Mouse (Mus musculus): ENCODE results near the gene Ispd.

DNA sequence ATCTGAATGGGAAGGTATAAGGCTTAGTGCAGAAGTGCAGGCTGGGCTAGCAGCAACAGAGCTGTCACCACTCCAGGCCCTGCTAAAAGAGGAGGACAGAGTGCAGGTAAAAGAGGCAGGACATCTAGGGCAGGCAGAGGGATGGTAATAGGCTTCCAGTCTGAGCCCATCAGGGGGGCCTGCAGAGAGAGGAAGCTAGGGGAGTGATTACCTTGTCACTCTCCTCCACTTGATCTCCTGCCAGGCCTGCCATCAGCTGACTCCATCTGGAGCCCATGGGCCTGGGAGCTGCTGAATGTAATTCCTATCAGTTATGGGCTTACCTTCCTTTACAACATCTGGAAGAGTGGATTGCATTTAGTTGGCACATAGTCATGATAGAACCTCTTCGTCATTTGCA is 48.6 kb upstream of the Ispd start:
- TF ChIP-seq POLR2A (IDR thresholded peaks at IDR 0.05; ENCODE audit: extremely low read depth, insufficient read depth, low read length) (no peak), CTCF (IDR thresholded peaks at IDR 0.05; ENCODE audit: extremely low read depth, insufficient read depth, low read length) (no peak)
